Mouse (Mus musculus) MEL (cell line): ENCODE measurements around the gene Alkbh5. TPM values are rescaled to one million over a fixed set of nuclear protein-coding genes. Genes with fewer than 3 reads are reported as not detected.

ENCODE experiments used
- DNase-seq: peaks from one replicate; pipeline ENCODE4 v3.0.0; 2011; ENCODE audit warnings: low read depth, low spot score
- H3K27ac ChIP-seq: 2 replicates; pipeline ENCODE4 v1.5.1; 2012; ENCODE audit warnings: low read depth, mild to moderate bottlenecking, control low read depth, low read length, moderate library complexity; ENCODE audit not compliant: control insufficient read depth
- H3K27me3 ChIP-seq, 2 experiments: fragments of 150-350 bp in 1 of 2; sonication (generic) in 1 of 2; 2 replicates each; pipeline ENCODE4 v1.6.1; 2012; ENCODE audit warnings: low read length in 2 of 2, mild to moderate bottlenecking in 2 of 2, improper control_type of control experiment in 1 of 2, moderate library complexity in 1 of 2; ENCODE audit not compliant: insufficient read depth in 2 of 2, control insufficient read depth in 1 of 2
- H3K36me3 ChIP-seq, 2 experiments: 2 replicates each; pipeline ENCODE4 v1.6.1; 2012 to 2014; ENCODE audit warnings: low read length in 2 of 2, improper control_type of control experiment in 1 of 2, inconsistent platforms in 1 of 2, mild to moderate bottlenecking in 1 of 2; ENCODE audit not compliant: insufficient read depth in 2 of 2, control insufficient read depth in 1 of 2
- H3K4me1 ChIP-seq, 2 experiments: fragments of 150-350 bp in 1 of 2; sonication (generic) in 1 of 2; 2 replicates each; pipeline ENCODE4 v1.6.1; 2012; ENCODE audit warnings: low read length in 2 of 2, improper control_type of control experiment in 1 of 2, mild to moderate bottlenecking in 1 of 2; ENCODE audit not compliant: insufficient read depth in 2 of 2, control insufficient read depth in 1 of 2
- H3K4me3 ChIP-seq, 2 experiments: fragments of 150-350 bp in 1 of 2; sonication (generic) in 1 of 2; 2 replicates each; pipeline ENCODE4 v1.5.1; 2012; ENCODE audit warnings: low read depth in 2 of 2, low read length in 2 of 2, mild to moderate bottlenecking in 2 of 2, moderate library complexity in 2 of 2, control low read depth in 1 of 2, improper control_type of control experiment in 1 of 2; ENCODE audit not compliant: control insufficient read depth in 1 of 2, insufficient read depth in 1 of 2
- H3K79me2 ChIP-seq: 2 replicates; pipeline ENCODE4 v1.6.1; 2012; ENCODE audit warnings: mild to moderate bottlenecking, low read length, moderate library complexity; ENCODE audit not compliant: control insufficient read depth, poor library complexity, insufficient read depth
- H3K9ac ChIP-seq: 2 replicates; pipeline ENCODE4 v1.6.1; 2012; ENCODE audit warnings: low read depth, mild to moderate bottlenecking, control low read depth, low read length, moderate library complexity; ENCODE audit not compliant: control insufficient read depth, poor library complexity, severe bottlenecking
- H3K9me3 ChIP-seq: fragments of 150-350 bp; sonication (generic); replicated peaks from 2 replicates; pipeline ENCODE4 v1.6.1; 2012; ENCODE audit warnings: mild to moderate bottlenecking, low read length, improper control_type of control experiment, moderate library complexity; ENCODE audit not compliant: insufficient read depth
- E2F4 ChIP-seq: IDR thresholded peaks from 2 replicates; pipeline ENCODE4 v1.6.1; 2011; ENCODE audit warnings: low read depth, low read length, improper control_type of control experiment, borderline replicate concordance
- EP300 ChIP-seq, 2 experiments: IDR thresholded peaks; 2 replicates each; pipeline ENCODE4 v1.6.1; 2011; ENCODE audit warnings: improper control_type of control experiment in 2 of 2, low read length in 2 of 2, low read depth in 1 of 2, mild to moderate bottlenecking in 1 of 2
- ETS1 ChIP-seq: IDR thresholded peaks from 2 replicates; pipeline ENCODE4 v1.6.1; 2012; ENCODE audit warnings: low read depth, mild to moderate bottlenecking, inconsistent platforms, low read length, improper control_type of control experiment, moderate library complexity
- GABPA ChIP-seq: IDR thresholded peaks from 2 replicates; pipeline ENCODE4 v1.6.1; 2012; ENCODE audit warnings: low read depth, mild to moderate bottlenecking, inconsistent platforms, low read length, improper control_type of control experiment, moderate library complexity
- KAT2A ChIP-seq: conservative IDR thresholded peaks from 2 replicates; pipeline ENCODE4 v1.6.1; 2012; ENCODE audit warnings: low read depth, low read length, improper control_type of control experiment, inconsistent platforms
- MAFK ChIP-seq: IDR thresholded peaks from 2 replicates; pipeline ENCODE4 v1.6.1; 2011; ENCODE audit warnings: low read depth, mild to moderate bottlenecking, low read length, improper control_type of control experiment, borderline replicate concordance
- MAX ChIP-seq: IDR thresholded peaks from 2 replicates; pipeline ENCODE4 v1.6.1; 2011; ENCODE audit warnings: low read length, improper control_type of control experiment
- MEF2A ChIP-seq: IDR thresholded peaks from 2 replicates; pipeline ENCODE4 v1.6.1; 2014; ENCODE audit warnings: low read depth, mild to moderate bottlenecking, inconsistent platforms, low read length, improper control_type of control experiment; ENCODE audit not compliant: poor library complexity, insufficient replicate concordance, severe bottlenecking; ENCODE audit errors: extremely low read depth
- MXI1 ChIP-seq: IDR thresholded peaks from 2 replicates; pipeline ENCODE4 v1.6.1; 2011; ENCODE audit warnings: mild to moderate bottlenecking, low read depth, low read length, improper control_type of control experiment
- MYB ChIP-seq: IDR thresholded peaks from 2 replicates; pipeline ENCODE4 v1.6.1; 2011; ENCODE audit warnings: mild to moderate bottlenecking, low read depth, low read length, improper control_type of control experiment
- RCOR1 ChIP-seq: IDR thresholded peaks from 2 replicates; pipeline ENCODE4 v1.6.1; 2012; ENCODE audit warnings: low read depth, mild to moderate bottlenecking, inconsistent platforms, low read length, improper control_type of control experiment
- SIN3A ChIP-seq: IDR thresholded peaks from 2 replicates; pipeline ENCODE4 v1.6.1; 2012; ENCODE audit warnings: low read length, improper control_type of control experiment, inconsistent platforms
- TCF12 ChIP-seq: IDR thresholded peaks from 2 replicates; pipeline ENCODE4 v1.6.1; 2014; ENCODE audit warnings: low read depth, mild to moderate bottlenecking, inconsistent platforms, low read length, improper control_type of control experiment, moderate library complexity
- USF1 ChIP-seq: IDR thresholded peaks from 2 replicates; pipeline ENCODE4 v1.6.1; 2014; ENCODE audit warnings: low read depth, mild to moderate bottlenecking, inconsistent platforms, low read length, improper control_type of control experiment, moderate library complexity
- USF2 ChIP-seq, 2 experiments: IDR thresholded peaks; 2 replicates each; pipeline ENCODE4 v1.6.1; 2011 to 2012; ENCODE audit warnings: improper control_type of control experiment in 2 of 2, low read length in 2 of 2, borderline replicate concordance in 1 of 2, inconsistent platforms in 1 of 2, low read depth in 1 of 2, mild to moderate bottlenecking in 1 of 2; ENCODE audit not compliant: insufficient read depth in 1 of 2
- ZNF384 ChIP-seq: IDR thresholded peaks from 2 replicates; pipeline ENCODE4 v1.6.1; 2012; ENCODE audit warnings: low read depth, mild to moderate bottlenecking, inconsistent platforms, low read length, improper control_type of control experiment
- polyA plus RNA-seq, 2 experiments: library from polyadenylated mRNA; stranded (reverse) in 1 of 2; unstranded in 1 of 2; fragments of >175 nt in 1 of 2; fragments of >200 nt in 1 of 2; gene quantifications; 2 replicates each; pipeline versions ENCODE4 v1.2.1 to v1.2.4; 2012; ENCODE audit warnings: low replicate concordance in 2 of 2, low read depth in 1 of 2; ENCODE audit not compliant: insufficient read length in 2 of 2, insufficient read depth in 1 of 2, missing spikeins in 1 of 2
- total RNA-seq: library from RNA; depleted of rRNA; stranded (reverse); fragments of 300-350 nt; gene quantifications from 2 replicates; pipeline ENCODE4 v1.2.3, GENCODE M21; 2012; rRNA removed

The Alkbh5 gene
- total RNA-seq (39.4 and 49.5 TPM in 2 replicates), polyA plus RNA-seq (10 to 100 TPM in 1 of 2 experiments, not detected in 1; 49.1 TPM)

GRCm38 (mm10) chr11:60536180-60536858 lies at the start of gene Alkbh5:
Alkbh5 (plus strand) TSS chr11:60536381.
- TF ChIP-seq TCF12 (no peak), MYB (no peak), RCOR1 (peak; percentile 45; the same call in 1 of the 2 replicates), SIN3A (no peak), MXI1 (no peak), ETS1 (peak; percentile 56; the same call in 1 of the 2 replicates), EP300 (IDR thresholded peaks at IDR 0.05; ENCODE audit: low read depth in 1 of 2, low read length in 2 of 2) (peak in 1 of 2 experiments; percentile 11; a peak in 1 of 4 replicates), GABPA (0 out of 2 replicates have a peak, but pooled peaks have one; percentile 30), MAX (peak; percentile 44; the same call in 1 of the 2 replicates), MEF2A (no peak), MAFK (peak; percentile 95), USF2 (IDR thresholded peaks at IDR 0.05; ENCODE audit: borderline replicate concordance in 1 of 2, insufficient read depth in 1 of 2, low read depth in 1 of 2, low read length in 2 of 2) (no peak), USF1 (no peak)
- Histone ChIP-seq H3K79me2 (peaks cover 40% of the 10 kb centered on the region), H3K4me1 (peaks cover 0 to 17% of the 10 kb centered on the region in 2 experiments; a peak in 3 of 4 replicates), H3K36me3 (peaks cover 0 to 17% of the 10 kb centered on the region in 2 experiments; a peak in 3 of 4 replicates), H3K9ac (peak within 1 kb of the TSS; percentile 89), H3K27me3 (peaks cover 11 to 14% of the 10 kb centered on the region in 2 experiments), H3K9me3 (no peaks in the 10 kb centered on the region), H3K27ac (peak within 1 kb of the TSS; percentile 94), H3K4me3 (peak within 1 kb of the TSS; percentile 50 to 86)
- peak; percentile 77 for DNase-seq

GRCm38 (mm10) chr11:60492726-60493125 lies 43.5 kb upstream of the Alkbh5 start:
- DNase-seq = no peak
- no peak overlapping the region for H3K9ac ChIP-seq
- no peaks in the 10 kb centered on the region for H3K79me2 ChIP-seq
- peaks cover 1 to 5% of the 10 kb centered on the region in 2 experiments; a peak in 2 of 4 replicates for H3K27me3 ChIP-seq
- no peaks in the 10 kb centered on the region for H3K36me3 ChIP-seq
- H3K4me3 ChIP-seq = no peak overlapping the region
- H3K4me1 ChIP-seq = no peaks in the 10 kb centered on the region
- no peaks in the 10 kb centered on the region for H3K9me3 ChIP-seq
- no peak for TF ChIP-seq E2F4
- no peak for TF ChIP-seq KAT2A
- TF ChIP-seq ZNF384 = no peak
- TF ChIP-seq MEF2A = no peak
- no peak overlapping the region for H3K27ac ChIP-seq
